Mouse (Mus musculus): ENCODE data around the gene Catsperz.
A peak's percentile ranks its signal among the peaks of the same experiment; 100 is the strongest.

The Catsperz gene

DNA sequence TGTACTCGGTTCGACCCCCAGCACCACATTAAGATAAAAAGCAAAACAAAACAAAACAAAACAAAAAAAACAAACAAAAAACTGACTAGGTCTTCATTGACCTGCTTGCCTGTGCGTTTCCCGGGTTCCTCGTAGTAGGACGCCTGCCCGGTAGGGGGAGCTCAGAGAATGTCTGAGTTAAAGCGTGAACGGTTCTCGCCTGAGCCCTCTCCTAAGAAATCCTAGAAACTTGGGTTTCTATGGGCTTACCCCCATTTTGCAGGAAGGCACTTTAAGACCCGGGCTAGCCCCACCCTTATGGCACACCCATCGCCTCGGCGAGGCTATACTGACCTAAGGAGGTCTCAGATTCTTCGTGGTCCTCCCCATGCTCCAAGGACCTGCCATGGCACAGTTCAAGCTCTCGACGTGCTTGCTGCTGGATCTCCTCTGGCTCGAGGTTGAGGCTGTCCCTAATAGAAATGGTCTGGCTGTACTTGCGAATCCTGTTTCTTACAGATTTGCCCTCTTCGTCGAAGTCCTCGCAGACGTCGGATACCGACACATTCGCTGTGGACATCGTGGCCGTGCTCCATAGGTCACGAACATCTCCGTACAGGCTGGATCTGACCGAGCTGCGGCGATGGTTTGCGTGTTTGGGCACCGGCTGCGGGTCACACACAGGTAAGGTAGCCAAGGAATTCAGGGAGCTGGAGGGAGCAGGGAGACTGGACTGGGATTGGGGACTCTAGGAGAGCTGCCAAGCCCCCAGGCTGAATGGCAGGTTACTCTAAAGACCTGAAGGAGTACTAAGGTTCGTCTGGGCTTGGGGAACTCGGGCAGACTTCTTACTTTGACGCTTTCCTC, 496 bp downstream of the Catsperz start:
- DNase-seq (ENCODE audit: low read depth, low spot score) = peak; percentile 87

DNA sequence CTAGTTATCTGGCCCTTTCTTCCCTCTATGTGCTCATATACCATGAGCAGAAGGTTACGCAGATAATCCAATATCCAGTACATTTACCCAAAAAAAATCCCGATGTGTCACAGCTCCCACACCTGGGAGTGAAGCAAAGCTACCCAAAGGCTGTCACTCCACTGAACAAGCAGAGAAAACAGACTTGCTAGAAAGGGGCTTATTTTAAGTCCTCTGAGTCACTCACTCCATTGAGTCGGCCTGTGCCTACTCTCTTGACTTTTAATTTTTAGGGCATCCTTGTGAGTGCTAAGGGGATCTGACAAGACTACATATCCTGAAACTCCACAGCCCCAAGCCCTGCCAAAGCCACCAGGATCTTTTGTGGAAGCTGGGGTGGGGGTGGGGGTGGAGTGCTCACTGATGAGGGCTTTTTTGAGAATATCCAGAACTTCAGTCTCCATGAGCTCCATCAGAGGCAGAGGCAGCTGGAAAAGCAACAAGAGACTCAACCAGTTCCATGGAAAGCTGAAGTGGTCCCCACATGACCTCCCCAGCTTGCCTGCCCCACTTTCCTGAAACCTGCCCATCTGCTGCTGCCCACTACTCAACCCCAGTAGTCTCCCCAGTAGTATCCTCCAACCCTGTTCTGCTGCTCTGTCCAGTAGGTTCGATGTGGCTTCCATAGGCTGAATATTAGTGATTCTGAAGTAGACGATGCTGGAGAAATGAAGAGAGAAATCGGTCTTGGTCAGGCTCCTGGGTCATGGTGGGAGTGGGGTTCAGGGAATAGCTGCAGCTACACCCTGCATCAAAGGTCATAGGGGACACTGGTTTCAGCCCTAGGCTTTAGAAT, 2.1 kb downstream of the Catsperz start:
- DNase-seq (ENCODE audit: low read depth, low spot score) = no peak

DNA sequence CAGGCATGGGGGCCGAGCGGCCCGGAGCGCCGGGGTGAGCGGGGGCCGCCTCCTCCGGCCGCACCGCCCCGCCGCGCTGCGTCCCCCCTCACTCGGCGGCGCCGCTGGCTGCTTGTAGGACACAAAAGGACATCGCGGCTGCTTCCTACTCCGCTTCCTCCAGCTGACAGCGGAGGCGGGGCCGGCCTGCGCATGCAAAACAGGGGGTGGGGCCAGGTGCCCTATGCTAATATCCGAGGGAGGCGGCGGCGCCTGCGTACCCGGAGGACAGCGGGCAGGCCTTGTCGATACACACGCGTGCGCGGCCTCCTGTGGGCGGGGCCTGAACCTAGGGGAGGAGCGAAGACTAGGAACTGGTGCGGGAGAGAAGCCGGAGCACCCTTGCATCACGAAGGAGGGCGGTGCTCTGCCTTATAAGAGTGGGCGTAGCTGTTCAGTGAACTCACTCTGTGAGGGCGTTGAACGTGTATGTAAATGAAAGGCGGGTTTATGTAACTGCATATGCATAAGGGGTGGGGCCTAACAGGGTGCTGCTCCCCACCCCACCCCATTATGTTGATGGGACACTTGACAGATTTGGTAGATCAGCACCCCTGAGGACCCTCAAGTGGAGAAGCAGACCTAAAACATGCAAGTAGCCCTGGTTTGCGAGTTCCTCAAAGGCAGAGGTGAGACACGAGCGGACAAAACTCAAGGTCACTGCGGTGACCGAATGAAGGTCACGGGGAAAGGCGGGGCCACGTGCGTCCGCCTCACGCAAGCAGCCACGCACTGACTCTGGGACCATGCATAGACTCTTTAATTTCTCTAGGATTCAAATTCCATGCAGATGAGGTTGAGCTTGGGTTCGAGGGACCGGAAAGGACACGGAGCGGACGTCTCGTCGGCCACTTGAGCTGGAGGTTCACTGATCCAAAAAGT, 3.3 kb downstream of the Catsperz start, which contains the start of gene Esrra:
Gene Esrra (minus strand): TSS at position 167 of the 921 bp plus-strand sequence.
- peak; percentile 100 for DNase-seq (ENCODE audit: low read depth, low spot score)

DNA sequence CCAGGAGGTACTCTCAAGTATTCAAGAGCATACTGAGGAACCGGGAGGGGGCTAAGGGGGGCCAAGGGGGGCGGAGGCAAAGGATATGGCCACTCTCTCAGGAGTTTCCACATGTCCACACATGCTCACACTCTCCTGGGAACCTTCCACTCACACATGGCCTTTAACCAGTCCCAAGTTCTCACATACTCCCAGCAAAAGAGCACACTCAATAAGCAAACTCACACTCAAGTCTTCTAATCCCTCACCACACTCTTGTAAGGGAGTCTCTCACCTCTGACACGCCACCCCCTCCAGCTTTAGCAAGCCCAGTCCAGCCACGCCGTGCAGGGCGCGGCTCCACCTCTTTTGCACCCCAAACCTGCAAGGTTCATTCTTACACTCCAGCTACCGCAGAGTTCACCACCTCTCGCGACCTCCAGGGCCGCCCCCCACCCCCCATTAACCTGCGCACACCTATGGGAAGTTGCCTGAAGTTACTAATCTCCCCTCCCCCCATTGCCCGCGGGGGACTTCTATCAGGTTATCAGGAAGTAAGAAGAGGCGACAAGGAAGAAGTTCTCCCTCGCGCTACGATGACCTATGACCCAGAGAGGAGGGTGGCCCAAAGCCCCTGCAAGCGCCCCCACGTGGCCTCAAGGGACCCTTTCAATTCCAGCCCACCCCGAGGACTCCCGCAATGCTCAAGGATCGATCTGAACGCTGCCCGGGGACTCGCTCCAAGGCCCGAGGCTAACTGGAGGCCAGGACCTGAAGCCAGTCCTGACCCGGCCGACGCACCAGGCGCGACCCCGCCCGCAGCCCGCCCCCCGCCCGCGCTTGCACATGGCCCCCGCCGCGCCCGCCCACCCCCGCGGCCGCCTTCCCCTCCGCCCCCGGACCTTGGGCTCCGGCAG, 4.2 kb downstream of the Catsperz start:
- peak; percentile 67 for DNase-seq (ENCODE audit: low read depth, low spot score)

DNA sequence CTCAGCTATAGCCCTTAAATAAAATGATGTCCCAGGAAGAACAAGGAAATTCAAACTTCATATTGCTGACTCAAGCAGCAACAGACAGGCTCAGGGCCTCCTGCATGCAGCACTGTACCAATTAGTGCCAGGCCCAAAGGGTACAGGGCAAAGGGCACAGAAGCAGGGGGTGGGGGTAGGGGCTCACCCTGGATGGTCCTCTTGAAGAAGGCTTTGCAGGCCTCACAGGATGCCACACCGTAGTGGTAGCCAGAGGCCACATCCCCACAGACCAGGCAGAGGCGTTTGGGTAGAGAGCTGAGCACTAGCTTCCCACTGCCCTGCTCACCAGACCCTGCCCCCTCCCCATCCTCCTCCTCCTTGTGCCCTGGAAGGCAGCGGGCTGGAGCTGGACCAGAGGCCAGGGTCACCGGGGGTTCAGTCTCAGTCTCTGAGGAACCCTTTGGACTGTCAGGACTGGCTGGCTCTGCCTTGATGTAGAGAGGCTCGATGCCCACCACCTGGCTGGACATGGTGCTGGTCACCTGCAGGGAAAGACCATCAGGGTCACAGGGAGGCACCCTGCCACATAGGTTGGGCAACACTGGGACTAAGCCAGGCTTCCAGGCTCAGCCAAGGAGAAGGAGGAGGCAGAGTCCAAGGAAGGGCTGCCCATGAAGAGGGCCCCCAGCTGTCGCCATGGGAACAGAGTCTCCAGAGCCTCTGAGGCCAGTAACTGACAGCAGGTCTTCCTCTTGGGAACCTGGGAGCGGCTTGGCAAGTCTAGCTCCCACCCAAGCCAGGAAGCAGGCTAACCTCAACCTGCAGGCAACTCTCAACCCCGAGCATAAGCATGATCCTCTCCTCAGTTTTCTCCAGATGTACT, 5.1 kb downstream of the Catsperz start:
- no peak for DNase-seq (ENCODE audit: low read depth, low spot score)

DNA sequence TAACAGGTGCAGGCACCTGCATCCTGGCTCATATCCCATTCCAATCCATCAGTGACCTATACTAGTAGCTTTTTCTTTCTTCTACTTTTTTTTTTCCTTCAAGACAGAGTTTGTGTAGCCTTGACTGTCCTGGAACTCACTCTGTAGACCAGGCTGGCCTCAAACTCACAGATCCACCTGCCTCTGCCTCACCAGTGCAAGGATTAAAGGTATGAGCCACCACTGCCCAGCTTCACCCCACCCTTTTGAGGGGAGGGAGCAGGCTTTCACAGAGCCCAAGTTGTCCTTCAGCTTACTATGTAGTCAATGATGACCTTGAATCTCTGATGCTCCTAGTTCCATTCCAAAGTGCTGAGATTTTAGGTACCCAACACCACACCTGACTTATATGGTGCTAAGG, 5.7 kb downstream of the Catsperz start:
- DNase-seq (ENCODE audit: low read depth, low spot score) = no peak

DNA sequence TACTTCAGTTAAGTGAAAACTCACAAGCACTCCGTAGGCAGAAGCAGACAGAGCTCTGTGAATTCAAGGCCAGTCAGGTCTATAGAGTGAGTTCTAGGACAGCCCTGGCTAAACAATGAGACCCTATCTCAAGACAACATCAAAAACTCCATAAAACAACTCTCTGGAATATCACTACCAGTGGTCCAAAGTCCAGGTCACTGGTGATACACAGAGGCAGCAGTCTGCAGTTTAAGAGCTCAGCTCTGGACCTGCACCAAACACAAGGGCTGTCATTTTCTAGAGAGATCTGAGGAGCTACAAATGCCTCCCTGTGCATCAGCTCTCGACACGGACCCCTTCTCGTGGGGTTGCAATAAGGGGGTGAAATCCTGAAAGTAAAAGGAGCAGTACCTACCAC, 6.9 kb downstream of the Catsperz start:
- DNase-seq (ENCODE audit: low read depth, low spot score) = no peak

DNA sequence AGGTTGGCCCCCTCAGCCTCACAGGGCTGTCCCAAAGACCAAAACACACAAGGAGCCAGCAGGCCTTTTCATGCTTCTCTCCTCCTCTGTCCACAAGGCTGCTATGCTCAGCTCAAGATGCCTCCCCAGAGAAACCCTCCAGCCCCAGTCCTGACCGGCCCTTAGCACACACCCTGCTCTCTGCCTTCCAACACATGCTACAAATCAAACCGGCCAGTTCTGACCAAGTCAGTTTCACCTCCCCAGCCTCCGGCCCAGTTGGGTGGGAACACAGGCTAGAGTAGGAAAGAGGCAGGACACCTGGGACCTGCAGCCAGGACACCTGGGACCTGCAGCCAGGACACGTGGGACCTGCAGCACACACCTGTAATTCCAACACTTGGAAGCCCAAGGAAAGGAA, 8.7 kb downstream of the Catsperz start:
- DNase-seq (ENCODE audit: low read depth, low spot score) = no peak

DNA sequence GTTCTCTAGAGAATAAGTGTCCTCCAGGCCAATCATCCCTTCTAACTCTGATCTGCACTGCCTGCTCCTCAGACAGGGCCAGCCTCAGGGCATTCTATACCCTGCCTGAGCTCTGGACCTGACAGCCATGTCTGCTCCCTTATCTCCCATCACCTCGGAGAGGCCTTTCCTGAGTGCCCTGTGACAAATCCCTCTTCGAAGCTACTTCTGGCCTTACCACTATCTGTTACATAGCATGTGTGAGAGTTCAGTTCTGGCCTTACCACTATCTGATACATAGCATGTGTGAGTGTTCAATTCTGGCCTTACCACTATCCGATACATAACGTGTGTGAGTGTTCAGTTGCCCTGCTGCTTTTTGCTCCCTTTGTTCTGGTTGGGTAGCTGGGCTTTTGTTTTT, 9.9 kb downstream of the Catsperz start:
- no peak for DNase-seq (ENCODE audit: low read depth, low spot score)

DNA sequence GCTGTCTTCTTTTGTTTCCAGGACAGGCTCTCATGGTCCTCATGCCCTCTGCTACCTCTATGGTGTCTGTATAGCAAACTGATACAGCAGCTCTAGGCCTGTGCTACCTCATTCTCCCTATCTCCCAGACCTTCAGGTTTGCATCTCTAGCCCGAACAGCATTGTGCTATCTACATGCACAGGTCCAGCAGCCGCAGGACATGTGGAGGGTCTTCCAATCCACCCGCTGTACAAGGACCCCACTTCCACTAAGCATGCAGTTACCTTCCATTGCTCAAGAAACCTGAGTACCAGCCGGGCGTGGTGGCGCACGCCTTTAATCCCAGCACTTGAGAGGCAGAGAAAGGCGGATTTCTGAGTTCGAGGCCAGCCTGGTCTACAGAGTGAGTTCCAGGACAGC, 10.6 kb downstream of the Catsperz start:
- DNase-seq (ENCODE audit: low read depth, low spot score) = no peak

DNA sequence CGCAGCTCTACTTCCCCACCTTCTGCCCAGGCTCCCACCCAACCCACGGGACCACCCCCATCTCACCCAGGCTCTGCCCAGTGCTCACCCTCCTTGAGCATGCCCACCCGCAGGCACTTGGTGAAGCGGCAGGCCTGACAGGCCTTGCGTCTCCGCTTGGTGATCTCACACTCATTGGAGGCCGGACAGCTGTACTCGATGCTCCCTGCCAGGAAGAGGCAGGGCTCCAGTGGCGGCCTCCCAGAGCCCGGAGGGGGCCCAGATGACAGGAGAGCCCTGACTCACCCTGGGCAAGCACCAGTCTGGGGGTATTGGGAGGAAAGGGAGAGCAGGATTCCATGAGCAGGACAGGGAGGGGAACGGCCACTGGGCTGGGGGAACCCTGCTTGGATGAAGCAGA, 11.2 kb downstream of the Catsperz start:
- no peak for DNase-seq (ENCODE audit: low read depth, low spot score)

DNA sequence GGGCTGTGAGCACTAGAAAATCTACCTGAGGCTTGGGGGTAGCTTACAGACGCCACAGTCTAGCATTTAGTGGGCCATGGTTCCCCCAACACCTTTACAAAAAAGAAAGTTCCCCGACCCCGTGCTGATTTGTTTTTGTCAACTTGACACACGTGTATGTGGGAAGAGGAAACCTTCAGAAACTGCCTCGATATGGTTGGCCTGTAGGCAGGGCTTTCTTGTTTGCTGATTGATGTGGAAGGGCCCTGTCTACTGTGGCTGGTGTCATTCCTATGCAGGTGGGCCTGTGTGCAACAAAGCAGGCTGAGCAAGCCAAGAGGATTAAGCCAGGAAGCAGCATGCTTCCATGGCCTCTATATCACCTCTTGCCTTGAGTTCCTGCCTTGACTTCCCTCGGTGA, 12.1 kb downstream of the Catsperz start:
- no peak for DNase-seq (ENCODE audit: low read depth, low spot score)

DNA sequence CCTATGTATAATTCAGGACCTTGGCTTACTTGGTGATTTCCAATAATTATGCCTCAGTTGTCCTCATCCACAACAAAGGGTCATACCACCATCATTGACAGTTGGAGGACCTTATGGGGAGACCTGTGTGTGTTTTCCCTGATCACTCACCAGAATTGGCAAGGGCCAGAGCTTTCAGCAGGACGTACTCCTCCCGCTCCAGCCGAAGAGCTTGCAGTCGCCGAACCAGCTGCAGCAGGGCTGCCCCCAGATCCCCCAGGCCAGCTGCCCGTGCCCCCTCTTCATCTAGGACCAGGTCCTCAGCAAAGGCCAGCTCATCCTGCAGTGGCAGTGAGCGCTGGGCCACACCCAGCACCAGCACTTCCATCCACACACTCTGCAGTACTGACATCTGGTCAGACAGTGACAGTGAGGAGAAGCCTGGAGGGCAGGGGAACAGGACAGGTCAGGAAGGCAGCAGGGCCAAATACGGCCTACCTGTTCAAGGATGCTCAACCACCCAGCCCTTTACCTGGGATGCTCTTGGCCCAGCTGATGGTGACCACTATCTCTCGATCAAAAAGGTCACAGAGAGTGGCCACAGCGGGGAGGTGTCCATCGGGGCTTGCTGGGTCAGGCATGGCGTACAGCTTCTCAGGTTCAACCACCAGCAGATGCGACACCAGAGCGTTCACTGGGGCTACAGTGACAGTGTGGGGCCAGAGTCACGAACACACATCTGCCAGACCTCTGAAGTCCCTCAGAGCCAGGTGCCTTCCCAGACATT, 12.8 kb downstream of the Catsperz start:
- no peak for DNase-seq (ENCODE audit: low read depth, low spot score)

DNA sequence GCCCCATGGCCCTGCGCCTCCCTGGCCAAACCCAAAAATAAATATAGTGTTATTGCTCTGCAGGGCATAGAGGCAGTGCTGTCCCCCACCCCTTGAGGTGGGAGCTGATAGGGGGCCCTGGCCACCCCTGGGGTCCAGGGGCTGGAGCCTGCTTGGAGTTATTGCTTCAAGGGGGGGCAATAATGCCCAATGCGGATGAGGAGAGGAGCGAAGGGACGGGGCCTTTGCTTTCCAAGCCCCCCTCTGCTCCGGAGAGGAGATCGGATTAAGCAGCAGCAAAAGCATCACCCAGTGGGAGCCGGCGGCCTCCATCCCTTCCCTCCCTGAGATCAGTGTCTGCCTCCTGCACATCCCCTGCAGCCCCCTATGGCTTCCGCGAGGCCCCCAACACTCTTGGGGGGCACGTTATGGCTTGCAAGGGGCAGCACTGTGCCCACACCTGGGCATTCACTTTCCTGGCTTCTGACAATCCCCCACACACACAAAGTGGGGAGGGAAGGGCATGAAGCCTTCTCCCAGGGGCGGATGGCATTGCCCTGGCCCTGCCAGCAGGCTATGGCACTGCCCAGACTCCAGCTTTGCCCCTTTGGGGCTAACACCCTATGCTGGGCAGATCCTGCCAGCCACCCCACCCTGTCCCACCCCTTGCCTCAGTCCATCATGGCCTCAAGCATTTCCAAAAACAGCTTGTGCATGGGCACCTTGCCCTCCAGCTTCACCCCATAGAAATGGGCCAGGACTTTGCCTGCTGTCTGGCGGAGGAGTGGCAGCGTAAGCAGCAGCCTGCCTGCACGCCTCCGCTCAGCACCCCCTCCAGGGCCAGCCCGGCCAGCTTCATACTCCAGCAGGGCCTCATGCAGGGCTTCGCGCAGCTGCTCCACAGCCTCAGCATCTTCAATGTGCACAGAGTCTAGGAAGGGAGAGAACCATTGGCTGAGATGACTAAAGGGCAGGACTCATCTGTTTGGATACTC, 13.8 kb downstream of the Catsperz start:
- DNase-seq (ENCODE audit: low read depth, low spot score) = no peak

DNA sequence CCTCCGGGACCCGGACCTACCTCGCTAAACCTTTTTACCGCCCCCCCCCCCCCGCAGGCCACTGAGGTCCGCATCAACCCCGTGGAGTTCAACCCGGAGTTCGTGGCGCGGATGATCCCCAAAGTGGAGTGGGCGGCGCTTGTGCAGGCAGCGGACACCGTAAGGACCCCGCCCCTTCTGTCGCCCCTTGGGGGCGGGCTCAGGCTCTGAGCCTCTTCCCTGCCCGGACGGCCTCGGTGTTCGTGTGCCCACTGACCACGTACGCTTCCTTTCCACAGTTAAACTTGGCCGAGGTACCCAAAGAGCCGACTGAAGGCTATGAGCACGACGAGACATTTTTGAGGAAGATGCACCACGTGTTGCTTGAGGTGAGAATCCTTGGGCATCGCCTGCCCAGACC, 14.9 kb downstream of the Catsperz start:
- DNase-seq (ENCODE audit: low read depth, low spot score) = peak; percentile 60

DNA sequence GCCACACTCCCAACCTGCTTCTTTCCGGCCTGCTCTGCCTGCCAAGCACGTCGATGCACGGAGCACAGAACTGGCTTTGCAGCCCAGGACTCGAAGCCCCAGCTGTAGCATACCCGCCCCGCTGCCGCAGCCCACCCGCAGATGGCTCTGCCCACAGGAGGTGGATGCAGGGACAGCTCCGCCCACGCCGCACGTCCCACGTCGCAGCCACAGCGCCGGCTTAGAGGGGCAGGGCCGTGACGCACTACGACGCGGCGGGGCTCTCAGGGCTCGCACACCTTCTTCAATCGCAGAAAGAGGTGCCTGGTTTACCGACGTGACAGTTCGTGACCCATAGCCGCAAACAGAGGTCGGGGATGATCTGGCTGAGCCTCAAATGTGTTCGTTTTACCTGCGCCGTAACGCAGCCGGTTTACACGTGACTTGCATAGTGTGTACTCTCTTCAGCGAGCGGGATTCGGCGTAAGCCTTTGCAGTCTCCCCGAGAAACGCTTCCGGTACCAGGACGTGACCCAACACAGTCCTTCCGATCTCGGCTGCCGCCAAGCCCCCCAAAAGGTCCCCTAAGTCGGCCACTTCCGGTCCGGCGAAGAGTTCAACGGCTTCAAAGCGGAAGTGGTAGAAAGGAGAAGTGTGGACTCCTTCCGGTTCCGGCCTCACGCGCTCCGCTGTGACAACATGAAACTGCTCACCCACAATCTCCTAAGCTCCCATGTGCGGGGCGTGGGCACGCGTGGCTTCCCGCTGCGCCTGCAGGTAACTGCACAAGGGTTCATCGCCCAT, 15.5 kb downstream of the Catsperz start, which contains the start of the genes Trmt112 and Prdx5:
Gene Trmt112 (plus strand): TSS at position 192 of the 783 bp plus-strand sequence.
Gene Prdx5 (minus strand): TSS at position 600 of the 783 bp plus-strand sequence.
- peak; percentile 95 for DNase-seq (ENCODE audit: low read depth, low spot score)

DNA sequence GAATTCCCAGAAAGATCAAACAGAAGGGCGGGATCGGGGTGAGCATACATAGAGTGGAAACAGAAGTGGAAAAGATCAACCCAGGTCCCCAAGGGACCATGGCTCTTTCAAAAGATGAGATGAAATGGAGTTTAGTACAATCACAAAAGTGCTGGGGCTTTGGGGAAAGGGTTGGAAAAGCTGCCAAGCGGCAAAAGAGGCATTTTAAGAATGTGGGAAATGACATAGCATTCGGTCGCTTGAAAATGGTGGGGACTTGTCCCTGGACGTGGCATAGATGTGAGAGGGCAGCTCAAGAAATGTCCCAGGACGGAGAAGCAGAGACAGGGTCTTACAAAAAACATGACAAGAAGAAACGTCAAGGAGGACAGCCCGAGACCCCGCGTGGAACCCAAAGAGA, 16.2 kb downstream of the Catsperz start:
- no peak for DNase-seq (ENCODE audit: low read depth, low spot score)
